Mouse (Mus musculus) heart, postnatal 0 days (tissue): ENCODE measurements at regions not wholly inside any gene's neighbourhood (a gene's known extent, or its start where the extent isn't known, plus 50 kb on each side); places are given as distances from the start of the nearest gene placed in this dataset.

ENCODE experiments used
- ATAC-seq: fragments of 200-750 bp; cut with Nextera tagmentation; 2 replicates; pipeline ENCODE4 v1.8.0; 2017; ENCODE audit warnings: low read depth, moderate number of reproducible peaks, moderate library complexity; ENCODE audit not compliant: insufficient read depth
- DNase-seq: peaks from one replicate; pipeline ENCODE4 v3.0.0-alpha.2; 2016; ENCODE audit warnings: low spot score
- H3K27ac ChIP-seq: fragments of 300-500 bp; sonication (generic); 2 replicates; pipeline ENCODE4 v1.5.1; 2014; ENCODE audit warnings: low read depth, mild to moderate bottlenecking
- H3K27me3 ChIP-seq: fragments of 300-500 bp; sonication (generic); 2 replicates; pipeline ENCODE4 v1.6.1; 2014; ENCODE audit warnings: low read length, mixed read lengths; ENCODE audit not compliant: control insufficient read depth, insufficient read depth
- H3K36me3 ChIP-seq: fragments of 300-500 bp; sonication (generic); replicated peaks from 2 replicates; pipeline ENCODE4 v1.6.1; 2014; ENCODE audit warnings: low read length, mixed read lengths; ENCODE audit not compliant: control insufficient read depth, insufficient read depth
- H3K4me1 ChIP-seq: fragments of 300-500 bp; sonication (generic); 2 replicates; pipeline ENCODE4 v1.6.1; 2014; ENCODE audit warnings: antibody characterized with exemption; ENCODE audit not compliant: control insufficient read depth, insufficient read depth
- H3K4me2 ChIP-seq: fragments of 300-500 bp; sonication (generic); 2 replicates; pipeline ENCODE4 v1.6.1; 2014; ENCODE audit warnings: low read depth, mild to moderate bottlenecking, low read length, moderate library complexity
- H3K4me3 ChIP-seq: fragments of 300-500 bp; sonication (generic); 2 replicates; pipeline ENCODE4 v1.5.1; 2014; ENCODE audit warnings: low read depth, low read length
- H3K9ac ChIP-seq: fragments of 300-500 bp; sonication (generic); replicated peaks from 2 replicates; pipeline ENCODE4 v1.6.1; 2014; ENCODE audit warnings: low read depth, low read length, mixed read lengths
- H3K9me3 ChIP-seq: fragments of 300-500 bp; sonication (generic); replicated peaks from 2 replicates; pipeline ENCODE4 v1.6.1; 2016; ENCODE audit warnings: low read length; ENCODE audit not compliant: control insufficient read depth
- CTCF ChIP-seq: IDR thresholded peaks from 2 replicates; pipeline ENCODE4 v1.5.1; 2016; ENCODE audit warnings: antibody characterized with exemption, control low read depth, low read depth
- EP300 ChIP-seq: IDR thresholded peaks from 2 replicates; pipeline ENCODE4 v1.6.1; 2016; ENCODE audit warnings: antibody characterized with exemption, low read depth
- WGBS: fragments of 180-500 bp; shearing (Covaris S2); extraction: QIAGEN DNeasy Blood & Tissue Kit; methylation state at CpG from one replicate; pipeline ENCODE4 v1.1.7; 2014; 5-methylcytosine and 5-hydroxymethylcytosine counted together

- WGBS = 48% methylated on average over 1 of the region's 1 CpGs
- ATAC-seq (no peak), DNase-seq (no peak)
- TF ChIP-seq CTCF = no peak
- TF ChIP-seq EP300 = no peak
- Histone ChIP-seq H3K4me1 (peaks cover 23% of the 10 kb centered on the region), H3K4me2 (no peak overlapping the region), H3K27ac (peak overlapping the region; percentile 43; the same call in 1 of the 2 replicates), H3K36me3 (no peaks in the 10 kb centered on the region), H3K4me3 (no peak overlapping the region), H3K9me3 (no peaks in the 10 kb centered on the region), H3K9ac (no peak overlapping the region), H3K27me3 (no peaks in the 10 kb centered on the region)
These were observed 129.9 kb upstream of the Rnd3 start for GRCm38 (mm10) chr2:51278824-51279223.

GRCm38 (mm10) chr2:51278356-51278755, 129.4 kb upstream of the Rnd3 start:
- 70% methylated on average over 4 of the region's 4 CpGs for WGBS
- H3K27ac ChIP-seq = no peak overlapping the region
- no peak for TF ChIP-seq CTCF
- TF ChIP-seq EP300 = no peak

GRCm38 (mm10) chr2:51276591-51276990, 127.7 kb upstream of the Rnd3 start:
- Histone ChIP-seq H3K36me3 (no peaks in the 10 kb centered on the region), H3K27ac (no peak overlapping the region), H3K27me3 (no peaks in the 10 kb centered on the region), H3K9me3 (no peaks in the 10 kb centered on the region), H3K4me1 (peaks cover 17% of the 10 kb centered on the region), H3K4me3 (no peak overlapping the region), H3K4me2 (no peak overlapping the region), H3K9ac (no peak overlapping the region)
- ATAC-seq (no peak), DNase-seq (no peak)
- WGBS = 69% methylated on average over 2 of the region's 2 CpGs
- TF ChIP-seq EP300 = no peak
- no peak for TF ChIP-seq CTCF

More at GRCm38 (mm10) chr2:51278356-51278755, 129.4 kb upstream of the Rnd3 start:
- no peak for DNase-seq
- Histone ChIP-seq H3K9me3 (no peaks in the 10 kb centered on the region), H3K4me2 (no peak overlapping the region), H3K4me3 (no peak overlapping the region), H3K27me3 (no peaks in the 10 kb centered on the region), H3K9ac (no peak overlapping the region), H3K36me3 (no peaks in the 10 kb centered on the region), H3K4me1 (peaks cover 23% of the 10 kb centered on the region)
- no peak for ATAC-seq

- WGBS = 64% methylated on average over 5 of the region's 5 CpGs
- no peak overlapping the region for H3K27ac ChIP-seq
- ATAC-seq (no peak), DNase-seq (no peak)
- H3K36me3 ChIP-seq = no peaks in the 10 kb centered on the region
- H3K4me2 ChIP-seq = no peak overlapping the region
- H3K27me3 ChIP-seq = no peaks in the 10 kb centered on the region
- H3K9me3 ChIP-seq = no peaks in the 10 kb centered on the region
- H3K4me3 ChIP-seq = no peak overlapping the region
- no peak overlapping the region for H3K9ac ChIP-seq
- H3K4me1 ChIP-seq = peaks cover 3% of the 10 kb centered on the region; the same call in 1 of the 2 replicates
- TF ChIP-seq CTCF (no peak), EP300 (no peak)
These were observed 124.4 kb upstream of the Rnd3 start for GRCm38 (mm10) chr2:51273300-51273699.

- no peaks in the 10 kb centered on the region for H3K9me3 ChIP-seq
- H3K36me3 ChIP-seq = no peaks in the 10 kb centered on the region
- no peak overlapping the region for H3K9ac ChIP-seq
- H3K4me2 ChIP-seq = no peak overlapping the region
- WGBS = 57% methylated on average over 2 of the region's 2 CpGs
- no peak for DNase-seq
- H3K4me3 ChIP-seq = no peak overlapping the region
- H3K27me3 ChIP-seq = no peaks in the 10 kb centered on the region
- no peaks in the 10 kb centered on the region for H3K4me1 ChIP-seq
- no peak overlapping the region for H3K27ac ChIP-seq
- no peak; the same call in 1 of the 2 replicates for ATAC-seq
- TF ChIP-seq EP300 (no peak), CTCF (peak; percentile 46)
These were observed 119.6 kb upstream of the Rnd3 start for GRCm38 (mm10) chr2:51268532-51268931.

GRCm38 (mm10) chr2:51267662-51268061, 118.8 kb upstream of the Rnd3 start:
- DNase-seq (no peak), ATAC-seq (no peak)
- no peak overlapping the region for H3K4me2 ChIP-seq
- no peaks in the 10 kb centered on the region for H3K36me3 ChIP-seq
- no peak overlapping the region for H3K9ac ChIP-seq
- no peak overlapping the region for H3K4me3 ChIP-seq
- H3K27me3 ChIP-seq = no peaks in the 10 kb centered on the region
- H3K4me1 ChIP-seq = no peaks in the 10 kb centered on the region
- no peak overlapping the region for H3K27ac ChIP-seq
- WGBS = 70% methylated on average over 5 of the region's 5 CpGs
- no peak for TF ChIP-seq CTCF
- TF ChIP-seq EP300 = no peak
- H3K9me3 ChIP-seq = no peaks in the 10 kb centered on the region
